In genomic region chr4:62501964-62502732, GRCm38 (mm10) we compare ENCODE assay signal across 8 mouse cellular contexts. TPM values are rescaled to one million over a fixed set of nuclear protein-coding genes. Genes with fewer than 3 reads are reported as not detected.
DNase-seq lines count a peak whose midpoint lies in the region; ATAC-seq lines count a peak whose summit lies in the region.

No protein-coding gene starts in this region.

- peak overlapping the region; percentile 84 for H3K27ac ChIP-seq in intestine, embryonic 14.5 days (ENCODE audit: low read depth)

- ATAC-seq in intestine, embryonic 14.5 days (replicated peaks; ENCODE audit: low FRiP score, low TSS enrichment, low read depth): peak; percentile 90
- peak; percentile 92 for ATAC-seq in megakaryocyte-erythroid progenitor cell, adult 5-6 weeks (replicated peaks; ENCODE audit: low FRiP score, low TSS enrichment, poor library complexity, severe bottlenecking)

- peaks cover 23% of the 10 kb centered on the region for H3K36me3 ChIP-seq in intestine, embryonic 14.5 days (ENCODE audit: control insufficient read depth, insufficient read depth, low read length)

- 0 out of 2 replicates have a peak, but pooled peaks cover 5% of the 10 kb centered on the region for H3K4me1 ChIP-seq in intestine, embryonic 14.5 days (replicated peaks; ENCODE audit: control insufficient read depth, insufficient read depth, low read length)

- peak overlapping the region; percentile 70 for H3K9ac ChIP-seq in intestine, embryonic 14.5 days (ENCODE audit: low read length)

- DNase-seq in adrenal gland, adult 18-20 months (ENCODE audit: low spot score in 2 of 2): peak; percentile 89 to 91
- peak; percentile 96 for DNase-seq in embryo, embryonic 10.5 days (ENCODE audit: low spot score)
- peak; percentile 90 for DNase-seq in gastrocnemius, postnatal 14 days
- peak; percentile 97 for DNase-seq in intestine, embryonic 14.5 days (ENCODE audit: low spot score)
- peak; percentile 80 to 88 for DNase-seq in left cerebral cortex, postnatal 14 days (ENCODE audit: low spot score in 2 of 2)
- DNase-seq in right cerebral cortex, postnatal 14 days: peak; percentile 88
- peak; percentile 81 for DNase-seq in urinary bladder, postnatal 25 days (ENCODE audit: low spot score)

- no peaks in the 10 kb centered on the region for H3K9me3 ChIP-seq in intestine, embryonic 14.5 days (ENCODE audit: control insufficient read depth, low read length)

- peak overlapping the region; percentile 60 for H3K4me2 ChIP-seq in intestine, embryonic 14.5 days (ENCODE audit: low read length)

- H3K27me3 ChIP-seq in intestine, embryonic 14.5 days (replicated peaks; ENCODE audit: control insufficient read depth, insufficient read depth, low read length): no peaks in the 10 kb centered on the region

- intact Hi-C loops in gastrocnemius, postnatal 14 days (cut with DNase I; ENCODE audit: low total_unique reads): no loop called here
- intact Hi-C loops in left cerebral cortex, postnatal 14 days (cut with DNase I): loop anchor here (5.0 kb wide), 1 partner anchor 45 kb away; no protein-coding TSS in a partner anchor

- WGBS in intestine, embryonic 14.5 days: 3% methylated on average over 38 of the region's 38 CpGs

- H3K4me3 ChIP-seq in intestine, embryonic 14.5 days (ENCODE audit: low read depth, low read length): peak overlapping the region; percentile 85

RNA-seq across cellular contexts. Expression of gene Hdhd3, which starts 1.1 kb away (rescaled TPM):
- 10 to 100 TPM in 1 of 2 experiments, 1 to 10 TPM in 1; 9.8 to 21.4 TPM for total RNA-seq in adrenal gland, adult 18-20 months (2021)
- total RNA-seq in gastrocnemius, postnatal 14 days (2021): 1 to 10 TPM; 3.1 to 3.5 TPM
- 29.4 and 32.4 TPM in 2 replicates for polyA plus RNA-seq in intestine, embryonic 14.5 days (2014; fragmentation: Nextera tagmentation; extraction: Ambion mirVana)
- total RNA-seq in left cerebral cortex, postnatal 14 days (2021): 1 to 10 TPM; 9.1 to 9.8 TPM
- 2.0 and 4.8 TPM in 2 replicates for total RNA-seq in megakaryocyte-erythroid progenitor cell, adult 5-6 weeks (2014; fragmentation: Nextera tagmentation)
- 2.8 and 3.9 TPM in 2 replicates for total RNA-seq in megakaryocyte-erythroid progenitor cell, adult 5-6 weeks (2017)

RNA-seq across cellular contexts. Expression of gene Alad, which starts 17.6 kb away (rescaled TPM):
- total RNA-seq in adrenal gland, adult 18-20 months (2021): 100 to 1,000 TPM in 1 of 2 experiments, 10 to 100 TPM in 1; 92.6 to 112 TPM
- 10 to 100 TPM; 21.9 to 22.1 TPM for total RNA-seq in gastrocnemius, postnatal 14 days (2021)
- polyA plus RNA-seq in intestine, embryonic 14.5 days (2014; fragmentation: Nextera tagmentation; extraction: Ambion mirVana): 146 and 153 TPM in 2 replicates
- total RNA-seq in left cerebral cortex, postnatal 14 days (2021): 10 to 100 TPM; 22.2 to 25.4 TPM
- 310 and 320 TPM in 2 replicates for total RNA-seq in megakaryocyte-erythroid progenitor cell, adult 5-6 weeks (2014; fragmentation: Nextera tagmentation)
- total RNA-seq in megakaryocyte-erythroid progenitor cell, adult 5-6 weeks (2017): 64.9 and 137 TPM in 2 replicates

RNA-seq across cellular contexts. Expression of gene Bspry, which starts 22.3 kb away (rescaled TPM):
- 1 to 10 TPM; 3.7 to 9.6 TPM for total RNA-seq in adrenal gland, adult 18-20 months (2021)
- under 1 TPM; 0.24 to 0.53 TPM for total RNA-seq in gastrocnemius, postnatal 14 days (2021)
- 39.3 and 43.8 TPM in 2 replicates for polyA plus RNA-seq in intestine, embryonic 14.5 days (2014; fragmentation: Nextera tagmentation; extraction: Ambion mirVana)
- total RNA-seq in left cerebral cortex, postnatal 14 days (2021): under 1 TPM; 0.42 to 0.70 TPM
- total RNA-seq in megakaryocyte-erythroid progenitor cell, adult 5-6 weeks (2014; fragmentation: Nextera tagmentation): not detected in 2 replicates
- 0.09 and 1.0 TPM in 2 replicates for total RNA-seq in megakaryocyte-erythroid progenitor cell, adult 5-6 weeks (2017)

RNA-seq across cellular contexts. Expression of gene Pole3, which starts 22.7 kb away (rescaled TPM):
- 10 to 100 TPM; 43.7 to 52.1 TPM for total RNA-seq in adrenal gland, adult 18-20 months (2021)
- total RNA-seq in gastrocnemius, postnatal 14 days (2021): 10 to 100 TPM; 15.8 to 16.9 TPM
- polyA plus RNA-seq in intestine, embryonic 14.5 days (2014; fragmentation: Nextera tagmentation; extraction: Ambion mirVana): 75.3 and 85.9 TPM in 2 replicates
- total RNA-seq in left cerebral cortex, postnatal 14 days (2021): 10 to 100 TPM; 19.5 to 24.4 TPM
- total RNA-seq in megakaryocyte-erythroid progenitor cell, adult 5-6 weeks (2014; fragmentation: Nextera tagmentation): 84.0 and 122 TPM in 2 replicates
- 135 and 144 TPM in 2 replicates for total RNA-seq in megakaryocyte-erythroid progenitor cell, adult 5-6 weeks (2017)

RNA-seq across cellular contexts. Expression of gene 4933430I17Rik, which starts 23.0 kb away (rescaled TPM):
- total RNA-seq in adrenal gland, adult 18-20 months (2021): under 1 TPM; 0.27 to 0.29 TPM
- total RNA-seq in gastrocnemius, postnatal 14 days (2021): under 1 TPM; 0.33 to 0.45 TPM
- 0.26 and 0.65 TPM in 2 replicates for polyA plus RNA-seq in intestine, embryonic 14.5 days (2014; fragmentation: Nextera tagmentation; extraction: Ambion mirVana)
- under 1 TPM; 0.33 to 0.61 TPM for total RNA-seq in left cerebral cortex, postnatal 14 days (2021)
- not detected in 2 replicates for total RNA-seq in megakaryocyte-erythroid progenitor cell, adult 5-6 weeks (2014; fragmentation: Nextera tagmentation)
- total RNA-seq in megakaryocyte-erythroid progenitor cell, adult 5-6 weeks (2017): not detected in 2 replicates

Comparison
In these comparisons a context has a peak if more than half of its experiments do, and no peak if none do; other contexts are left out.
1. Peak in every context shown above with its lines: DNase-seq, ATAC-seq, H3K4me3 ChIP-seq and H3K27ac ChIP-seq.